Mouse (Mus musculus): Measurements from ENCODE around the gene Mns1. TPM values are rescaled to one million over a fixed set of nuclear protein-coding genes. Genes with fewer than 3 reads are reported as not detected.

Gene Mns1
- polyA plus RNA-seq, 1 experiment from 2014 or later: 18.7 TPM

GRCm38 (mm10) chr9:72459703-72460102, 21.9 kb downstream of the Mns1 start:
- Histone ChIP-seq H3K4me3 (no peak overlapping the region), H3K4me1 (no peaks in the 10 kb centered on the region), H3K4me2 (no peak overlapping the region), H3K9me3 (no peaks in the 10 kb centered on the region), H3K27me3 (no peaks in the 10 kb centered on the region), H3K36me3 (peaks cover 14% of the 10 kb centered on the region), H3K27ac (no peak overlapping the region), H3K9ac (no peak overlapping the region)
- no peak for ATAC-seq (ENCODE audit: insufficient number of reproducible peaks, low FRiP score, low TSS enrichment, low read depth)
- WGBS: 84% methylated on average over 3 of the region's 3 CpGs

- Histone ChIP-seq H3K9ac (no peak overlapping the region), H3K4me3 (no peak overlapping the region), H3K4me2 (no peak overlapping the region), H3K4me1 (no peaks in the 10 kb centered on the region), H3K27ac (no peak overlapping the region), H3K27me3 (no peaks in the 10 kb centered on the region), H3K36me3 (peaks cover 14% of the 10 kb centered on the region; the same call in 1 of the 2 replicates), H3K9me3 (no peaks in the 10 kb centered on the region)
- ATAC-seq (ENCODE audit: insufficient number of reproducible peaks, low FRiP score, low TSS enrichment, low read depth): no peak
- WGBS: 67% methylated on average over 3 of the region's 3 CpGs
Measured at GRCm38 (mm10) chr9:72460767-72461166, 23.0 kb downstream of the Mns1 start.

GRCm38 (mm10) chr9:72462427-72462826, 24.6 kb downstream of the Mns1 start:
- no peaks in the 10 kb centered on the region for H3K27me3 ChIP-seq
- H3K9me3 ChIP-seq: no peaks in the 10 kb centered on the region
- peaks cover 11% of the 10 kb centered on the region; the same call in 1 of the 2 replicates for H3K36me3 ChIP-seq
- H3K9ac ChIP-seq: no peak overlapping the region
- no peaks in the 10 kb centered on the region for H3K4me1 ChIP-seq
- no peak overlapping the region for H3K4me3 ChIP-seq
- WGBS: 97% methylated on average over 2 of the region's 2 CpGs
- no peak overlapping the region for H3K27ac ChIP-seq
- no peak for ATAC-seq (ENCODE audit: insufficient number of reproducible peaks, low FRiP score, low TSS enrichment, low read depth)
- H3K4me2 ChIP-seq: no peak overlapping the region

GRCm38 (mm10) chr9:72464806-72465205, 27.0 kb downstream of the Mns1 start:
- Histone ChIP-seq H3K27ac (no peak overlapping the region), H3K4me1 (no peaks in the 10 kb centered on the region), H3K27me3 (no peaks in the 10 kb centered on the region), H3K4me2 (no peak overlapping the region), H3K9me3 (no peaks in the 10 kb centered on the region), H3K36me3 (peaks cover 8% of the 10 kb centered on the region; the same call in 1 of the 2 replicates), H3K9ac (no peak overlapping the region), H3K4me3 (no peak overlapping the region)
- WGBS: 80% methylated on average over 1 of the region's 1 CpGs
- no peak for ATAC-seq (ENCODE audit: insufficient number of reproducible peaks, low FRiP score, low TSS enrichment, low read depth)

GRCm38 (mm10) chr9:72465754-72466181, 28.0 kb downstream of the Mns1 start:
- no peak for ATAC-seq (ENCODE audit: insufficient number of reproducible peaks, low FRiP score, low TSS enrichment, low read depth)
- Histone ChIP-seq H3K4me3 (no peak overlapping the region), H3K27me3 (no peaks in the 10 kb centered on the region), H3K9me3 (no peaks in the 10 kb centered on the region), H3K27ac (no peak overlapping the region), H3K9ac (no peak overlapping the region), H3K4me2 (no peak overlapping the region), H3K4me1 (no peaks in the 10 kb centered on the region), H3K36me3 (peaks cover 6% of the 10 kb centered on the region; the same call in 1 of the 2 replicates)
- 84% methylated on average over 4 of the region's 4 CpGs for WGBS

- H3K4me1 ChIP-seq: no peaks in the 10 kb centered on the region
- no peak for ATAC-seq (ENCODE audit: insufficient number of reproducible peaks, low FRiP score, low TSS enrichment, low read depth)
- no peak overlapping the region for H3K9ac ChIP-seq
- no peaks in the 10 kb centered on the region for H3K9me3 ChIP-seq
- no peak overlapping the region for H3K4me2 ChIP-seq
- no peak overlapping the region for H3K27ac ChIP-seq
- WGBS: 66% methylated on average over 11 of the region's 11 CpGs
- no peaks in the 10 kb centered on the region for H3K27me3 ChIP-seq
- peaks cover 8% of the 10 kb centered on the region for H3K36me3 ChIP-seq
- no peak overlapping the region for H3K4me3 ChIP-seq
Measured at GRCm38 (mm10) chr9:72467551-72468407, 30.0 kb downstream of the Mns1 start.

- no peak overlapping the region for H3K27ac ChIP-seq
- no peak overlapping the region for H3K4me3 ChIP-seq
- no peaks in the 10 kb centered on the region for H3K9me3 ChIP-seq
- ATAC-seq (ENCODE audit: insufficient number of reproducible peaks, low FRiP score, low TSS enrichment, low read depth): no peak
- 94% methylated on average over 10 of the region's 10 CpGs for WGBS
- H3K36me3 ChIP-seq: peaks cover 16% of the 10 kb centered on the region
- no peaks in the 10 kb centered on the region for H3K27me3 ChIP-seq
- no peak overlapping the region for H3K9ac ChIP-seq
- no peak overlapping the region for H3K4me2 ChIP-seq
- H3K4me1 ChIP-seq: no peaks in the 10 kb centered on the region
Measured at GRCm38 (mm10) chr9:72468616-72469015, 30.8 kb downstream of the Mns1 start.

GRCm38 (mm10) chr9:72469851-72470250, 32.0 kb downstream of the Mns1 start:
- H3K4me1 ChIP-seq: no peaks in the 10 kb centered on the region
- no peak overlapping the region for H3K4me2 ChIP-seq
- H3K4me3 ChIP-seq: no peak overlapping the region
- WGBS: 95% methylated on average over 1 of the region's 1 CpGs
- H3K27ac ChIP-seq: no peak overlapping the region
- no peak overlapping the region for H3K9ac ChIP-seq
- no peak for ATAC-seq (ENCODE audit: insufficient number of reproducible peaks, low FRiP score, low TSS enrichment, low read depth)
- H3K27me3 ChIP-seq: no peaks in the 10 kb centered on the region
- no peaks in the 10 kb centered on the region for H3K9me3 ChIP-seq
- H3K36me3 ChIP-seq: peaks cover 18% of the 10 kb centered on the region

GRCm38 (mm10) chr9:72475511-72475910, 37.7 kb downstream of the Mns1 start:
- no peak overlapping the region for H3K4me2 ChIP-seq
- H3K4me3 ChIP-seq: no peak overlapping the region
- no peak overlapping the region for H3K9ac ChIP-seq
- 48% methylated on average over 9 of the region's 9 CpGs for WGBS
- H3K36me3 ChIP-seq: peaks cover 21% of the 10 kb centered on the region
- H3K27me3 ChIP-seq: no peaks in the 10 kb centered on the region
- H3K27ac ChIP-seq: no peak overlapping the region
- H3K4me1 ChIP-seq: no peaks in the 10 kb centered on the region
- ATAC-seq (ENCODE audit: insufficient number of reproducible peaks, low FRiP score, low TSS enrichment, low read depth): no peak
- H3K9me3 ChIP-seq: no peaks in the 10 kb centered on the region

- Histone ChIP-seq H3K4me1 (no peaks in the 10 kb centered on the region), H3K27me3 (no peaks in the 10 kb centered on the region), H3K27ac (no peak overlapping the region), H3K4me3 (no peak overlapping the region), H3K9me3 (no peaks in the 10 kb centered on the region), H3K4me2 (no peak overlapping the region), H3K36me3 (peaks cover 22% of the 10 kb centered on the region), H3K9ac (no peak overlapping the region)
- ATAC-seq (ENCODE audit: insufficient number of reproducible peaks, low FRiP score, low TSS enrichment, low read depth): no peak
- 57% methylated on average over 6 of the region's 6 CpGs for WGBS
Measured at GRCm38 (mm10) chr9:72477306-72477705, 39.5 kb downstream of the Mns1 start.

GRCm38 (mm10) chr9:72479276-72479675, 41.5 kb downstream of the Mns1 start:
- no peak overlapping the region for H3K27ac ChIP-seq
- no peaks in the 10 kb centered on the region for H3K9me3 ChIP-seq
- H3K27me3 ChIP-seq: no peaks in the 10 kb centered on the region
- H3K4me2 ChIP-seq: no peak overlapping the region
- H3K4me1 ChIP-seq: no peaks in the 10 kb centered on the region
- no peak overlapping the region for H3K9ac ChIP-seq
- 98% methylated on average over 1 of the region's 1 CpGs for WGBS
- ATAC-seq (ENCODE audit: insufficient number of reproducible peaks, low FRiP score, low TSS enrichment, low read depth): no peak
- H3K4me3 ChIP-seq: no peak overlapping the region
- peaks cover 8% of the 10 kb centered on the region for H3K36me3 ChIP-seq

GRCm38 (mm10) chr9:72488523-72488922, 50.7 kb downstream of the Mns1 start:
- Histone ChIP-seq H3K4me2 (no peak overlapping the region), H3K27me3 (no peaks in the 10 kb centered on the region), H3K27ac (no peak overlapping the region), H3K36me3 (peaks cover 4% of the 10 kb centered on the region; the same call in 1 of the 2 replicates), H3K9me3 (no peaks in the 10 kb centered on the region), H3K9ac (no peak overlapping the region), H3K4me3 (no peak overlapping the region), H3K4me1 (peaks cover 11% of the 10 kb centered on the region)
- no peak for ATAC-seq (ENCODE audit: insufficient number of reproducible peaks, low FRiP score, low TSS enrichment, low read depth)
